Mouse (Mus musculus): ENCODE measurements at regions not wholly inside any gene's neighbourhood (a gene's known extent, or its start where the extent isn't known, plus 50 kb on each side); places are given as distances from the start of the nearest gene placed in this dataset.
A peak's percentile ranks its signal among the peaks of the same experiment; 100 is the strongest.

DNA sequence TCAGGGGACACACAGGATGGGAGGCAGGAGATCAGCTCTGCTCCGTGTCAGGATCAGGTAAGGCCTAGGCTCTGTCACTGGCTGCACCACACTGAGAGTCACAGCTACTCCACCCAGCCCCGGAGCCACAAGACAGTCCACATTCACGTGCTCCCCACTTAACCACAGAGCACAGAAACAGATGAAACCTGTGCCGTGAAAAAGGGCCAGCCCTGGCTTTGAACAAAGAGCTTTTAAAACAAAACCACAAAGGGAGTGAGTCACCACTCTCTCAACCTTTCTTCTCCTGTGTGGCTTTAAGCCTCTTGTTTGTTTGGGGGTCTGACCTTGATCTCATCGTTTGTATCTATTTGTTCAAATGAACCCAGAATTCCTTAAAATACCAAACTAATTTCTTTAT, 150.6 kb downstream of the Klf5 start:
- H3K36me3 ChIP-seq (ENCODE audit: insufficient read depth, low read length): no peaks in the 10 kb centered on the region

DNA sequence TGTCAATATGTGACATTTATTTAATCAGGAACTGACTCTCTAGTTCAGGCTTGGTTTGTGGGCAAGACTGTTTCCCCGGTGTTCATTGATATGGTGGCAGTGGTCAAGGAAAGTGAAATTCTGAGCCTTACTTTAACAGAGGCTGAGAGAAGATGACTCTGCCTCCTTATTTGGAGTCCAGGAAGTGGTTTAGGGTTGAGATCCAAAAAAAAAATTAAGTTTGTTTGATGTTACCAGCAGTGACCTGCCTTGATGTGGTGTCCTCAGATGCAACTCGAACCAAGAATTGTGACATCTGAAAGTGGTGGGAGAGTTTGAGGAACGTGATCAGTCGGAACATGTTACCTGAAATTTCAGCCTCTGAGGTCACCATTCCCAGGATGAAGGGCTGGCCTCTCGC, 151.4 kb downstream of the Klf5 start:
- Histone ChIP-seq H3K4me3 (ENCODE audit: low read depth, low read length) (no peak overlapping the region), H3K4me1 (ENCODE audit: insufficient read depth, low read depth, low read length) (no peaks in the 10 kb centered on the region), H3K4me2 (replicated peaks; ENCODE audit: low read depth, low read length) (no peak overlapping the region), H3K27ac (ENCODE audit: low read length) (no peak overlapping the region), H3K36me3 (ENCODE audit: insufficient read depth, low read length) (no peaks in the 10 kb centered on the region), H3K27me3 (replicated peaks; ENCODE audit: insufficient read depth, low read length) (no peaks in the 10 kb centered on the region), H3K9me3 (ENCODE audit: low read length) (no peaks in the 10 kb centered on the region), H3K9ac (replicated peaks; ENCODE audit: low read depth) (no peak overlapping the region)
- ATAC-seq (no peak), DNase-seq (ENCODE audit: low spot score) (no peak)
- WGBS: 76% methylated on average over 5 of the region's 5 CpGs
- TF ChIP-seq EP300 (IDR thresholded peaks at IDR 0.05): no peak
- no peak for TF ChIP-seq CTCF (IDR thresholded peaks at IDR 0.05)

More for the DNA sequence above, 150.6 kb downstream of the Klf5 start:
- TF ChIP-seq CTCF (IDR thresholded peaks at IDR 0.05): no peak
- TF ChIP-seq EP300 (IDR thresholded peaks at IDR 0.05): no peak
- DNase-seq (ENCODE audit: low spot score) (no peak), ATAC-seq (no peak)
- no peak overlapping the region for H3K4me3 ChIP-seq (ENCODE audit: low read depth, low read length)
- H3K9ac ChIP-seq (replicated peaks; ENCODE audit: low read depth): no peak overlapping the region
- H3K27me3 ChIP-seq (replicated peaks; ENCODE audit: insufficient read depth, low read length): no peaks in the 10 kb centered on the region
- no peak overlapping the region for H3K27ac ChIP-seq (ENCODE audit: low read length)
- no peak overlapping the region for H3K4me2 ChIP-seq (replicated peaks; ENCODE audit: low read depth, low read length)
- no peaks in the 10 kb centered on the region for H3K9me3 ChIP-seq (ENCODE audit: low read length)
- no peaks in the 10 kb centered on the region for H3K4me1 ChIP-seq (ENCODE audit: insufficient read depth, low read depth, low read length)
- WGBS: 43% methylated on average over 5 of the region's 5 CpGs

DNA sequence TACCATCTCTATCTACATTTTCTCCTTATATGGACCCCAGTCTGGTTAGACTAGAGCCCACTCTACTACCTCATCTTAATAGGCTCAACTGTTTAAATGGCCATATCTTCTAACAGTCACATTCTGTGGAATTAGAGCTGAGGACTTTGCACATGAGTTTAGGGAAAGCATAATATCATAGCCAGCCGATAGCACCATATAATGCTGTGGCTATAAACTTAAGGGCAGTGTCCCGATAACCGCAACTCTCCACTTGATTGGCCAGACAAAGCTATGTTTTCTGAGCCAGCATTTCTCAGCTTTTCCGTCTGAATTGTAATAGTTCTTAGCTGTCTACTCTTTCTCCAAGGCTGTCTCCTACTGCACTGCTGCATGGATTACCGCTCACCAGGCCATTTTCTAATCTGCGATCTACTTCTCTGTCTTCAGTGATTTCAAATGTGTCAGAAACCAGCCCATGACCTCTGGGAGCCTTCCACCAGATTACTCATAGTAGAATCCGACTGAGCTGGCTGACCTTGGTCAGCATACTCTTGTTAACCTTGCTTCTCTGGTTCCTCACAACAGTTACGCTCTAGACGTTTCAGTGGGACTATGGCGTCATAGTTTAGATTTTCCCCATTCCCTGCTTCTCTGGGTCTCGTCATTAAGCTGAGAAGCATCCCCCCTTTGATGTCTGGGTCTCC, 152.8 kb downstream of the Klf5 start:
- H3K4me1 ChIP-seq (ENCODE audit: insufficient read depth, low read depth, low read length): no peaks in the 10 kb centered on the region
- no peaks in the 10 kb centered on the region for H3K9me3 ChIP-seq (ENCODE audit: low read length)
- DNase-seq (ENCODE audit: low spot score): no peak
- TF ChIP-seq CTCF (IDR thresholded peaks at IDR 0.05) (no peak), EP300 (IDR thresholded peaks at IDR 0.05) (no peak)
- 88% methylated on average over 11 of the region's 11 CpGs for WGBS
- no peak for ATAC-seq
- no peak overlapping the region for H3K9ac ChIP-seq (replicated peaks; ENCODE audit: low read depth)
- H3K4me2 ChIP-seq (replicated peaks; ENCODE audit: low read depth, low read length): no peak overlapping the region
- H3K4me3 ChIP-seq (ENCODE audit: low read depth, low read length): no peak overlapping the region
- no peaks in the 10 kb centered on the region for H3K27me3 ChIP-seq (replicated peaks; ENCODE audit: insufficient read depth, low read length)
- no peaks in the 10 kb centered on the region for H3K36me3 ChIP-seq (ENCODE audit: insufficient read depth, low read length)
- no peak overlapping the region for H3K27ac ChIP-seq (ENCODE audit: low read length)

DNA sequence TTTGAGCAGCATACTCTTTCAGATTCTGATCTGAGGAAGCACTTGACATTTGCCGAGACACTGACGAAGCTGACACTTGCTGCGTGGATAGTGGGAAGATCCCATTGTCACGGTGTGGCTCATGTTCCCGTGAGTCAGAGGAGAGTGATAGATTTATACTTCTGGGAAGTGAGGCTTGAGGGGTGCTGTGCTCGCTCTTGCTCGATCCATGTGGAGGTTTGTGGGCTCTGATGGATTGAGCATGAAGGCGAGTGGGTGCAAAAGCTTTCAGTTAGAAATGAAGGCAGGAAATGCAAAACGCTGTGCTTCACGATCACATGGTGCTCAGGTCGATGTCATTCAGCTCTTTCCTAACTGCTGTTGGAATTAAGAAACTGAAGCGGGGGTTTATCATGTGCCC, 155.4 kb downstream of the Klf5 start:
- no peaks in the 10 kb centered on the region for H3K36me3 ChIP-seq (ENCODE audit: insufficient read depth, low read length)

DNA sequence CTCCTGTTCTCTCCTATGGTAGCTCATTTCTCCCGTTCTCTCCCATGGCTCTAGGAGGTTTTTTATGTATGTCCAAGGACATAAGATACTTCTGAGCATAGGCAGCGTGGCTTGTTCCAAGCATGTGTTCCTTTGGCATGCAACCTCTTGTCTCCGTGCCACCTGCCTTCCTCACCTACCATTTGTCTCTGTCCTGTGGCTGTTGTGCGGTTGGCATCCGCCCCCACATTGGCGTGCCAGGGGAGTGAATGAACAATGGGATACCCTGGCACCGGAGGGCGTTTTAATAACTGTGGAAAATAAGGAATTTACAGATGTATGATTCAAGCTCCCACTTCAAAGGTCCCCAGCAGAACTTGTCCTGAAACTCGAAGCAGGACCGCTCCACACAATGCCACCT, 158.1 kb downstream of the Klf5 start:
- ATAC-seq (no peak), DNase-seq (ENCODE audit: low spot score) (no peak)
- Histone ChIP-seq H3K4me1 (ENCODE audit: insufficient read depth, low read depth, low read length) (no peaks in the 10 kb centered on the region), H3K4me2 (replicated peaks; ENCODE audit: low read depth, low read length) (no peak overlapping the region), H3K36me3 (ENCODE audit: insufficient read depth, low read length) (no peaks in the 10 kb centered on the region), H3K27me3 (replicated peaks; ENCODE audit: insufficient read depth, low read length) (no peaks in the 10 kb centered on the region), H3K9ac (replicated peaks; ENCODE audit: low read depth) (no peak overlapping the region), H3K4me3 (ENCODE audit: low read depth, low read length) (no peak overlapping the region), H3K9me3 (ENCODE audit: low read length) (no peaks in the 10 kb centered on the region), H3K27ac (ENCODE audit: low read length) (no peak overlapping the region)
- no peak for TF ChIP-seq EP300 (IDR thresholded peaks at IDR 0.05)
- no peak for TF ChIP-seq CTCF (IDR thresholded peaks at IDR 0.05)
- 92% methylated on average over 10 of the region's 10 CpGs for WGBS

More for the DNA sequence above, 155.4 kb downstream of the Klf5 start:
- no peak for TF ChIP-seq CTCF (IDR thresholded peaks at IDR 0.05)
- no peak for TF ChIP-seq EP300 (IDR thresholded peaks at IDR 0.05)
- no peaks in the 10 kb centered on the region for H3K9me3 ChIP-seq (ENCODE audit: low read length)
- no peaks in the 10 kb centered on the region for H3K4me1 ChIP-seq (ENCODE audit: insufficient read depth, low read depth, low read length)
- no peak for ATAC-seq
- no peak overlapping the region for H3K9ac ChIP-seq (replicated peaks; ENCODE audit: low read depth)
- WGBS: 81% methylated on average over 12 of the region's 12 CpGs
- H3K4me2 ChIP-seq (replicated peaks; ENCODE audit: low read depth, low read length): no peak overlapping the region
- H3K4me3 ChIP-seq (ENCODE audit: low read depth, low read length): no peak overlapping the region
- no peaks in the 10 kb centered on the region for H3K27me3 ChIP-seq (replicated peaks; ENCODE audit: insufficient read depth, low read length)
- no peak for DNase-seq (ENCODE audit: low spot score)
- no peak overlapping the region for H3K27ac ChIP-seq (ENCODE audit: low read length)

DNA sequence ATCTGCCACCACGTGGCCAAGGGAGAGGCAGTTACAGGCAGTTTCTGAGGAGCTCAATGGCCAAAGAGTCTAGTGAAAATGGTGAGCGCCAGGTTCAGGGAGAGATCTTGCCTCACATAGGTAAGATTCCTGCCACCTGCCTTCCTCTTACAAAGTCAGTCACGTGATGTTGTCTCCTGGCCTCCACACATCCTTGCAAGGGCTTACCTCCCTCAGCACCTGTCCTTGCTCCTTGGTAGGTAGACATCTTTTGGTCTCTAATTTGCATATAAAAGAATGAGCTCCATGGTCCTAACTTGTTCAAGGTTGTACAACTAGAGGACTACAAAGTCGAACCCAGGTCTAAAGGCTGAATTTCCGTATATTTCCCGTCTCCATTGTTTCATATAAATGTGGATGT, 159.1 kb downstream of the Klf5 start:
- Histone ChIP-seq H3K4me1 (ENCODE audit: insufficient read depth, low read depth, low read length) (no peaks in the 10 kb centered on the region), H3K4me2 (replicated peaks; ENCODE audit: low read depth, low read length) (no peak overlapping the region), H3K27me3 (replicated peaks; ENCODE audit: insufficient read depth, low read length) (no peaks in the 10 kb centered on the region), H3K4me3 (ENCODE audit: low read depth, low read length) (no peak overlapping the region), H3K9ac (replicated peaks; ENCODE audit: low read depth) (no peak overlapping the region), H3K27ac (ENCODE audit: low read length) (no peak overlapping the region), H3K36me3 (ENCODE audit: insufficient read depth, low read length) (no peaks in the 10 kb centered on the region), H3K9me3 (ENCODE audit: low read length) (no peaks in the 10 kb centered on the region)
- 80% methylated on average over 6 of the region's 6 CpGs for WGBS
- no peak for ATAC-seq
- TF ChIP-seq EP300 (IDR thresholded peaks at IDR 0.05) (no peak), CTCF (IDR thresholded peaks at IDR 0.05) (no peak)
- DNase-seq (ENCODE audit: low spot score): no peak

DNA sequence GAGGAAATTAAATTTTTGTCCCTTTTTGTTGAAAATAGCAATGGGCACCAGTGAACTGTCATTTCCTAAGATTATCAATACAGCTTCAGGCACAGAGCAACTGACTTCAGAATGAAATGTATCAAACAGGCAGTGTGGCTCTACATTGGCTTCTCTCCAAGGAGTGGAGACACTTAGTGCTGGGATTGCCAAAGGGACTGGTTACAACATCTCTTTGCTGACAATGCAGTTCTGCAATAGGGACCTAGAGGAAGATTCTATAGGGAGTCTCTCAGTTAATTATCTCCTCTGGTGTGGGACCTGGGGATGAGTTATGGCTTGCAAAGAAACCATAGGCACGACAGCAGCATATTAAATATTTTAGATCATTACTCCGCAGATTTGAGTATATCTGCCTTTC, 173.6 kb downstream of the Klf5 start:
- peak; percentile 84 for DNase-seq (ENCODE audit: low spot score)
- Histone ChIP-seq H3K36me3 (ENCODE audit: insufficient read depth, low read length) (no peaks in the 10 kb centered on the region), H3K9me3 (ENCODE audit: low read length) (no peaks in the 10 kb centered on the region), H3K27me3 (replicated peaks; ENCODE audit: insufficient read depth, low read length) (no peaks in the 10 kb centered on the region), H3K27ac (ENCODE audit: low read length) (no peak overlapping the region), H3K9ac (replicated peaks; ENCODE audit: low read depth) (no peak overlapping the region), H3K4me3 (ENCODE audit: low read depth, low read length) (no peak overlapping the region), H3K4me1 (ENCODE audit: insufficient read depth, low read depth, low read length) (no peaks in the 10 kb centered on the region), H3K4me2 (replicated peaks; ENCODE audit: low read depth, low read length) (no peak overlapping the region)
- 59% methylated on average over 2 of the region's 2 CpGs for WGBS
- peak; percentile 65 for ATAC-seq
- TF ChIP-seq CTCF (IDR thresholded peaks at IDR 0.05) (no peak), EP300 (IDR thresholded peaks at IDR 0.05) (0 out of 2 replicates have a peak, but pooled peaks have one; percentile 22)

Data from lung, postnatal 0 days (tissue).